Mouse (Mus musculus) lung, adult 2 months (tissue): ENCODE results near the gene Rad17.

Source experiments
- CTCF ChIP-seq: fragments of 200-500 bp; IDR thresholded peaks from 2 replicates; pipeline ENCODE4 v1.5.1; 2011; ENCODE audit warnings: mild to moderate bottlenecking, low read length, control low read depth; ENCODE audit not compliant: insufficient read depth
- POLR2A ChIP-seq: fragments of 200-500 bp; IDR thresholded peaks from 2 replicates; pipeline ENCODE4 v1.6.1; 2011; ENCODE audit warnings: low read depth, mild to moderate bottlenecking, control low read depth, low read length, borderline replicate concordance; ENCODE audit errors: extremely low read depth

- no peak for TF ChIP-seq CTCF
- no peak for TF ChIP-seq POLR2A
These were observed 47.7 kb downstream of the Rad17 start for GRCm38 (mm10) chr13:100603031-100603737.
